Mouse (Mus musculus) limb, embryonic 11.5 days (tissue): Measurements from ENCODE around the gene Zfp213. TPM values are rescaled to one million over a fixed set of nuclear protein-coding genes. Genes with fewer than 3 reads are reported as not detected.
"Not testable (repeated sequence)": the region's sequence is repeated elsewhere in the genome, so short reads cannot be mapped to it uniquely, and the experiment has no call there.

ENCODE experiments used
- ATAC-seq: fragments of 200-750 bp; cut with Nextera tagmentation; 2 replicates; pipeline ENCODE4 v1.8.0; 2017; ENCODE audit warnings: low read depth; ENCODE audit not compliant: insufficient number of reproducible peaks, low FRiP score, low TSS enrichment
- DNase-seq: peaks from one replicate; pipeline ENCODE4 v3.0.0-alpha.2; 2015; ENCODE audit warnings: low spot score
- H3K27ac ChIP-seq: fragments of 300-500 bp; sonication (generic); replicated peaks from 2 replicates; pipeline ENCODE4 v1.5.1; 2014; ENCODE audit warnings: low read depth, mild to moderate bottlenecking, low read length
- H3K27me3 ChIP-seq: fragments of 300-500 bp; sonication (generic); 2 replicates; pipeline ENCODE4 v1.6.1; 2014; ENCODE audit warnings: mild to moderate bottlenecking, low read length, mixed read lengths; ENCODE audit not compliant: control insufficient read depth, insufficient read depth
- H3K36me3 ChIP-seq: fragments of 300-500 bp; sonication (generic); 2 replicates; pipeline ENCODE4 v1.6.1; 2014; ENCODE audit warnings: mild to moderate bottlenecking, low read length, moderate library complexity, mixed read lengths; ENCODE audit not compliant: control insufficient read depth, insufficient read depth
- H3K4me1 ChIP-seq: fragments of 300-500 bp; sonication (generic); 2 replicates; pipeline ENCODE4 v1.6.1; 2014; ENCODE audit warnings: low read length, mixed read lengths; ENCODE audit not compliant: control insufficient read depth, insufficient read depth
- H3K4me2 ChIP-seq: fragments of 300-500 bp; sonication (generic); 2 replicates; pipeline ENCODE4 v1.6.1; 2014; ENCODE audit warnings: low read depth, mild to moderate bottlenecking, moderate library complexity; ENCODE audit not compliant: severe bottlenecking
- H3K4me3 ChIP-seq: fragments of 300-500 bp; sonication (generic); 2 replicates; pipeline ENCODE4 v1.5.1; 2014; ENCODE audit warnings: low read depth, low read length
- H3K9ac ChIP-seq: fragments of 300-500 bp; sonication (generic); 2 replicates; pipeline ENCODE4 v1.6.1; 2014; ENCODE audit warnings: mild to moderate bottlenecking, low read length
- H3K9me3 ChIP-seq: fragments of 300-500 bp; sonication (generic); 2 replicates; pipeline ENCODE4 v1.6.1; 2016; ENCODE audit warnings: low read length; ENCODE audit not compliant: control insufficient read depth
- WGBS: fragments of 180-500 bp; shearing (Covaris S2); extraction: QIAGEN DNeasy Blood & Tissue Kit; methylation state at CpG from one replicate; pipeline ENCODE4 v1.1.7; 2014; 5-methylcytosine and 5-hydroxymethylcytosine counted together
- polyA plus RNA-seq: library from polyadenylated mRNA; unstranded; fragments of >200 nt; fragmentation: Nextera tagmentation; extraction: Ambion mirVana; gene quantifications from 2 replicates; pipeline ENCODE4 v1.2.1, GENCODE M21; 2014

The Zfp213 gene
- polyA plus RNA-seq, 1 experiment from 2014 or later = 25.6 TPM

GRCm38 (mm10) chr17:23600641-23601622 lies 36.9 kb upstream of the Zfp213 start, which contains the start of gene Zscan10:
Gene Zscan10, plus strand, starts transcription at chr17:23600856.
- WGBS = 39% methylated on average over 15 of the region's 15 CpGs
- H3K4me1 ChIP-seq = peaks cover 6% of the 10 kb centered on the region; the same call in 1 of the 2 replicates
- H3K4me2 ChIP-seq = peak within 1 kb of the TSS; percentile 4
- DNase-seq (no peak), ATAC-seq (no peak)
- H3K27ac ChIP-seq = 0 out of 2 replicates have a peak within 1 kb of the TSS, but pooled peaks have one; percentile 8
- no peaks in the 10 kb centered on the region for H3K36me3 ChIP-seq
- no peaks in the 10 kb centered on the region for H3K27me3 ChIP-seq
- H3K9me3 ChIP-seq = no peaks in the 10 kb centered on the region
- peak within 1 kb of the TSS; percentile 40; the same call in 1 of the 2 replicates for H3K4me3 ChIP-seq
- no peak within 1 kb of the TSS for H3K9ac ChIP-seq

- no peak for DNase-seq
- peaks cover 6% of the 10 kb centered on the region; the same call in 1 of the 2 replicates for H3K4me1 ChIP-seq
- H3K27me3 ChIP-seq = no peaks in the 10 kb centered on the region
- no peak overlapping the region for H3K9ac ChIP-seq
- 48% methylated on average over 7 of the region's 7 CpGs for WGBS
- H3K9me3 ChIP-seq = no peaks in the 10 kb centered on the region
- no peak for ATAC-seq
- no peaks in the 10 kb centered on the region for H3K36me3 ChIP-seq
- H3K4me3 ChIP-seq = peak overlapping the region; percentile 40; the same call in 1 of the 2 replicates
- H3K27ac ChIP-seq = peak overlapping the region; percentile 76
- H3K4me2 ChIP-seq = peak overlapping the region; percentile 71
Observed at GRCm38 (mm10) chr17:23599605-23600063, 35.6 kb upstream of the Zfp213 start.

- H3K4me3 ChIP-seq = peak within 1 kb of the TSS; percentile 40
- H3K4me1 ChIP-seq = peaks cover 6% of the 10 kb centered on the region; the same call in 1 of the 2 replicates
- no peaks in the 10 kb centered on the region for H3K9me3 ChIP-seq
- H3K4me2 ChIP-seq = peak within 1 kb of the TSS; percentile 71
- H3K36me3 ChIP-seq = no peaks in the 10 kb centered on the region
- DNase-seq (peak; percentile 92), ATAC-seq (peak; percentile 96)
- WGBS = 9% methylated on average over 31 of the region's 31 CpGs
- H3K27me3 ChIP-seq = no peaks in the 10 kb centered on the region
- H3K27ac ChIP-seq = peak within 1 kb of the TSS; percentile 76
- peak within 1 kb of the TSS; percentile 56 for H3K9ac ChIP-seq
Observed at GRCm38 (mm10) chr17:23598582-23599552, 34.8 kb upstream of the Zfp213 start, which contains the start of gene Zfp13. Gene Zfp13, minus strand, starts transcription at chr17:23599487.

GRCm38 (mm10) chr17:23595139-23595538 lies 31.1 kb upstream of the Zfp213 start:
- not testable (repeated sequence) for H3K27ac ChIP-seq, DNase-seq, H3K4me2 ChIP-seq, H3K27me3 ChIP-seq, H3K4me1 ChIP-seq, ATAC-seq, H3K4me3 ChIP-seq, H3K9ac ChIP-seq, H3K9me3 ChIP-seq, H3K36me3 ChIP-seq
- 84% methylated on average over 4 of the region's 4 CpGs for WGBS

GRCm38 (mm10) chr17:23592926-23593300 lies 28.9 kb upstream of the Zfp213 start:
- H3K4me3 ChIP-seq = peak overlapping the region; percentile 40
- H3K9me3 ChIP-seq = no peaks in the 10 kb centered on the region
- DNase-seq (no peak), ATAC-seq (peak; percentile 61)
- no peaks in the 10 kb centered on the region for H3K27me3 ChIP-seq
- H3K4me1 ChIP-seq = no peaks in the 10 kb centered on the region
- peak overlapping the region; percentile 69 for H3K4me2 ChIP-seq
- peak overlapping the region; percentile 84 for H3K9ac ChIP-seq
- H3K36me3 ChIP-seq = no peaks in the 10 kb centered on the region
- 12% methylated on average over 13 of the region's 13 CpGs for WGBS
- H3K27ac ChIP-seq = 0 out of 2 replicates have a peak overlapping the region, but pooled peaks have one; percentile 30

GRCm38 (mm10) chr17:23592208-23592925 lies 28.3 kb upstream of the Zfp213 start:
- H3K36me3 ChIP-seq = no peaks in the 10 kb centered on the region
- DNase-seq = peak; percentile 99
- WGBS = 8% methylated on average over 34 of the region's 34 CpGs

GRCm38 (mm10) chr17:23587253-23587652 lies 23.2 kb upstream of the Zfp213 start:
- 65% methylated on average over 2 of the region's 2 CpGs for WGBS
- Histone ChIP-seq H3K9me3 (no peaks in the 10 kb centered on the region), H3K4me3 (no peak overlapping the region), H3K4me2 (no peak overlapping the region), H3K9ac (no peak overlapping the region), H3K36me3 (no peaks in the 10 kb centered on the region), H3K27ac (no peak overlapping the region), H3K27me3 (no peaks in the 10 kb centered on the region), H3K4me1 (peaks cover 7% of the 10 kb centered on the region; the same call in 1 of the 2 replicates)
- ATAC-seq (no peak), DNase-seq (no peak)

More at GRCm38 (mm10) chr17:23592208-23592925, 28.3 kb upstream of the Zfp213 start:
- Histone ChIP-seq H3K9me3 (no peaks in the 10 kb centered on the region), H3K4me2 (peak overlapping the region; percentile 69), H3K4me3 (peak overlapping the region; percentile 40), H3K27me3 (no peaks in the 10 kb centered on the region), H3K4me1 (no peaks in the 10 kb centered on the region), H3K27ac (0 out of 2 replicates have a peak overlapping the region, but pooled peaks have one; percentile 30), H3K9ac (peak overlapping the region; percentile 84)
- peak; percentile 99 for ATAC-seq
